Mouse (Mus musculus) olfactory bulb, adult 2 months (tissue): Measurements from ENCODE around the gene Lsm4.

Experiments
- CTCF ChIP-seq: fragments of 200-500 bp; IDR thresholded peaks from 2 replicates; pipeline ENCODE4 v1.5.1; 2012; ENCODE audit warnings: low read depth, mild to moderate bottlenecking, low read length, moderate library complexity; ENCODE audit not compliant: insufficient read depth
- POLR2A ChIP-seq: fragments of 200-500 bp; IDR thresholded peaks from 2 replicates; pipeline ENCODE4 v1.6.1; 2012; ENCODE audit warnings: mild to moderate bottlenecking, low read depth, low read length, moderate library complexity; ENCODE audit not compliant: insufficient read depth

DNA sequence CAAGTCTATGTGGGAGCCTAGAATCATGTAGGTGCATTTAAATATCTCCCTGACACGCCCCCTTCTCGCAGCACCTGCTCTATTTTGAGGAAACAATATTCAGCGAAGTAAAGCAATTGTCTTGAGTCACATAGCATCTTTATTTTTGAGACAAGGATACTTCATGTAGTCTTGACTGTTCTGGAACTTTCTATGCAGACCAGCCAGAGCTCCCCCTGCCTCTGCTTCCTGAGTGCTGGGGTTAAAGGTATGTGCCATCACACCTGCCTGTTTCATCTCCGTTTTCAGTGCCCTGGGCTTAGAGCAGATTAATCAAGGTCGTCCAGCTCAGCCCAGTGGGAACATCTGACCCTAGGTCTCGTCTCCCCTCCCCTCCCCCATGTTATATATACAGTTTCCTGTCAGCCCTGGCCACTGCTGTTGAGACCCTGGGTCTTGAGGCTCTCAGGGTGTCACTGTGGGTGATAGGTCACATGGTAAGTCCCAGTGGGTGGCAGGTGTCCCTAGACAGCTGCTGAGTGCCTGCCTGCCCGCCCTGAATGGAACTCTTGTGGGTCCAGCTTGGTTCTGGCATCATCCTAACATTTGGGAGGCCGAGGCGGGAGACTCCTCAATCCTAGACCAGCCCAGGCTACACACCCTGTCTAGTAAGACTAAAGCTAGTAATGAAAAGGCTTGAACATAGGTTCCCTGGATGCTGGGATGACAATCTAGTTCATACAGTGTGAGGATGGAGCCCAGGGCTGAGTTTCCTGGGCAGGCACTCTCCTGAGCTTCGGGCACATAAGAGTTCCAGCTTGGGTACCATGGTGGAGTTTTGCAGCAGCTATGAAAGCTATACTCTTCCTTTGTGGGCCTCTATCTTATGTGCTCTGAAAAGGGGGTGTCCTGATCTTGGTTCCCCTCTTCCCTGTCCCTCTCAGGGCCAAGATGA lies 28.3 kb downstream of the Lsm4 start:
- TF ChIP-seq POLR2A (no peak), CTCF (no peak)
